Mouse (Mus musculus): ENCODE results near the gene Rce1.
"Not testable (repeated sequence)": the region's sequence is repeated elsewhere in the genome, so short reads cannot be mapped to it uniquely, and the experiment has no call there.

Gene Rce1

DNA sequence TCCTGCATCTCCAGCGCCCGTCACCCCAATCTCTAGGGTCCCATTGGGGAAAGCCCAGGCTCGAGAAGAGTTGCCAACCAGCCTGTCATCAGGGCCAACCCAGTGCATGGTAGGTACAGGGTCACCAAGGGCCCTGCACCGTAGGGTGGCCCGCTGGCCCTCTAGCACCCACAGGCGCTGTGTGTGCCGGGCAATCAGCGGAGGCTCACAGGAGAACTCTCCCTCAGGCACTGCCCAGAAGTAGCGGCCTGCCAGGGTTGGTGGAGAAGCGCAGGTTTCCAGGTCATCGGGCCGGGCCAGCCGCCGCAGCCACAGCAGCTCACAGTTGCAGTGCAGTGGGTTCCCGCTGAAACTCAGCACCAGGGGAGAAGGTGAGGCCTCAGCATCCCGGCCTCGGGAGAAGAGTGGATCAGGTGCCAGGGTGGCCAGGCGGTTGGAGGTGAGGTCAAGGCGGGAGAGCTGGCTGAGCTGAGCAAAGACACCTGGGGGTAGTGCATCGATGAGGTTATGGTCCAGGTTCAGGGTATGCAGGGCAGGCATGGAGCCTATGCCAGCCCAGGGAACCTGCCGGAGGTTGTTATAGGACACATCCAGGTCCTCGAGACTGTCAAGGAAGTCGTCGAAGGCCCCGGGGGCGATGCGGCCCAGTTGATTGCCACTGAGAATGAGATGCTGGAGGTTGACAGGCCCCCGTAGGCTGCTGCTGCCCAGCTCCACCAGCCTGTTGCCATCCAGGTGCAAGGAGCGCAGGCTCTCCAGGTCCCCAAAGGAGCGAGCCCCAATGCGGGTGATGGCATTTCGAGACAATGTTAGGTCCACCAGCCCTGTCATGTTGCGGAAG is 11.8 kb downstream of the Rce1 start:
- no peak for DNase-seq (ENCODE audit: low spot score in 2 of 2)

DNA sequence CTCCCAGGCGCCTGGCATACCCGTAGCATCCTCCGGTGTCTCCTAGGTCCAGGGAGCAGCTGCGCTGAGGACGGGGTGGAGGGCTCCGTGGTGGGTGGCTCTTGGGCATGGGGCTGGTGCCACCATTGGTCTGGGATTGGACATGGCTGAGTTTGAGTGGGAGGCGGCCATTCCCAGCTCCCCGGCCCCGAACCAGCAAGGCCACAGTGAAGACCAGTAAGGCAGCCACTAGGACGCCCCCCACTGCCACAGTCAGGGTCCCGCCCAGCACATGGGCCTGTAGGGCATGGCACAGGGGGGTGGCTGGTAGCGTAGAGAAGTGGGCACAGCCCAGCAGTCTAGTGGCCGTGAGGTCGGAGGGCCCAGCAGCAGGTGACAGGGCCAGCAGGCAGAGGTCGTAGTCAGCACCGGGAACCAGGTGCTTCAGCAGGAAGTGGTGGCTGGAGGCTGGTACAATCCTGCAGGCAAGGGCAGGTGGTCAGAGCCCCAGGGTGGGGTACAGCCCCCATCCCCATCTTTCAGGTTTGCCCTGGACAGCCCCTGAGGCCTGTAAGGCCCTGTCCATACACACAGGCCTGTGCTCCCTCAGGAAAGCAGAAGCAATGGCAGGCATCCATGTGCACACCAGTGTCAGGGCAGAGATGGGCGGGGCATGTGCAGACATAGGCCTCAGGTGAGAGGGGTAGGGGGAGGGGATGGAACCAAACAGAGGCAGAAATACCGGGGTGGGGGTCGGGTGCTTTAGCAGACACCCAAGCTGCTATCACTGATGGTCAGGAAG is 13.1 kb downstream of the Rce1 start:
- DNase-seq (ENCODE audit: low spot score in 2 of 2): no peak

DNA sequence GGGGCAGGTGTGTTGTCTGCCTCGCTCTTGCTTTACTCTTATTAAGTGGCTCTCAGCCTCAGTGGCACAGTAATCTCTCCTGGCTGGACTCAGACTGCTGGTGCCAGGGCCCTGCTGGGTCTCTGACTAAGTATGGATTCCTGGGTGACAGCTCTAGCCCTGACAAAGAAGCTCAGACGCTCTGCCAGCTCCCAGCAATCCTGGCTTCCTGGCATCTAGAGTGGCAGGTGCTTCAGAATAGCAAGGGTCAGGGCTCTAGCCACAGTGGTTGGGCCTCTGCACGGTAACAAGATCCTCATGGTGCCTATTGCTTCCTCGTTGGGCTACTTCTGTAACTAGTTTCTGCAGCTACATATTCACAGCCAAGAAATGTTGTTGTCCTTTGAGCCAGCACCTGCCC is 15.3 kb downstream of the Rce1 start:
- DNase-seq (ENCODE audit: low spot score in 2 of 2): no peak

DNA sequence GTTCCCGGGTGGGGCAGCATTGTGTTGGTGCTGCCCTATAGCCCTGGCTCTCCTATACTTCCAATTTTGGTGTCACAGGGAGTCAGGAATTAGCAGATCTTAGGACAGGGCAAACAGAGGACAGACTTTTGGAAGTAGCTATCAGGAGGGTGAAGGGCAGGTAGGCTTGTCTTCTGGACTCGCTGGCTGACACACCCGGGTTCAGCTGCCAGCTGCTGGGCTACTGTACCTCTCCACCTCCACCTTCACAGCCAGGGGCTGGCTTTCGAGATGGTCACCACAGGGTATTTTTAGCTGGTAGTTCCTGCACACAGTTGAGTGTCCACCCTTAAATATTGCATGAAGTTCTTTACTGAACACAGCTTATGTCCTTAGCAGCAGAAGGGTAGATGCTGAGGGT is 16.9 kb downstream of the Rce1 start:
- no peak for DNase-seq (ENCODE audit: low spot score in 2 of 2)

DNA sequence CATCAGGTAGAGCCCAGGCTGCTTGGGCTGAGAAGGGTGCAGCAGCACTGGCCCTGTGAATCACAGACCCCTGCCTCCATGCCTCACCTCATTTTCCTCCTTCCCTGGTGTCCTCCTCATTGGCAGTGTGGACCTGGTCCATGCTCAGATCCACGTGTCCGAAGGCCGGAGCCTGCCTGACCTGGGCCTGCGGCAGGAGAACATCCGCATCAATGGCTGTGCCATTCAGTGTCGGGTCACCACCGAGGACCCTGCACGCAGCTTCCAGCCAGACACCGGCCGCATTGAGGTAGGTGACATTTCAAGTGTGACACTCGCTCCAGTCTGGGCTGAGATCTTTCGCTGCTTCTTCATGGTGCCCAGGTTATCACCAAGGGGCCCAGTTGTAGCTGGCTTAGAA is 18.0 kb downstream of the Rce1 start:
- DNase-seq (ENCODE audit: low spot score in 2 of 2): no peak

DNA sequence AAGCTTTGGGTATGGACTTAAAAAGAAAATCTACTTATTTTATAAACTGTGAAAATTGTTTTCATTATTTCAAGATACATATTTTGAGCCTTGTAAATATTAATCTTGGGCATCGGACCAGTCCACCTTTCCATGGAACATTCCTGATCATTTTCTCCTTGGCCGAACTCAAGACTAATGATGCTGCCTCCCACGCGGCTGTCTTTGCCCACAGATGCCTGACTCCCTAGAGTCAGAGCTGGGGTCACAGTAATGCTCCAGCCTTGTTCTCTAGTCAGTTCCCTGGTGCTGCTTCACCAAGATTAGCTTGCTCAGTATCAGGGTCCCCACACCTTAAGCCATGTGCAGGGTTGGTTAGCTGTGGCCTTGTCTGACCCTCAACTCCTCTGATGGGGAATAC is 19.8 kb downstream of the Rce1 start:
- DNase-seq (ENCODE audit: low spot score in 2 of 2): no peak

GRCm38 (mm10) chr19:4603801-4604723 is 21.4 kb downstream of the Rce1 start:
- DNase-seq (ENCODE audit: low spot score in 2 of 2): no peak

- no peak for DNase-seq (ENCODE audit: low spot score in 2 of 2)
These were observed 23.0 kb downstream of the Rce1 start for GRCm38 (mm10) chr19:4602459-4602858.

- DNase-seq (ENCODE audit: low spot score in 2 of 2): no peak
These were observed 29.4 kb downstream of the Rce1 start for GRCm38 (mm10) chr19:4596071-4596470.

DNA sequence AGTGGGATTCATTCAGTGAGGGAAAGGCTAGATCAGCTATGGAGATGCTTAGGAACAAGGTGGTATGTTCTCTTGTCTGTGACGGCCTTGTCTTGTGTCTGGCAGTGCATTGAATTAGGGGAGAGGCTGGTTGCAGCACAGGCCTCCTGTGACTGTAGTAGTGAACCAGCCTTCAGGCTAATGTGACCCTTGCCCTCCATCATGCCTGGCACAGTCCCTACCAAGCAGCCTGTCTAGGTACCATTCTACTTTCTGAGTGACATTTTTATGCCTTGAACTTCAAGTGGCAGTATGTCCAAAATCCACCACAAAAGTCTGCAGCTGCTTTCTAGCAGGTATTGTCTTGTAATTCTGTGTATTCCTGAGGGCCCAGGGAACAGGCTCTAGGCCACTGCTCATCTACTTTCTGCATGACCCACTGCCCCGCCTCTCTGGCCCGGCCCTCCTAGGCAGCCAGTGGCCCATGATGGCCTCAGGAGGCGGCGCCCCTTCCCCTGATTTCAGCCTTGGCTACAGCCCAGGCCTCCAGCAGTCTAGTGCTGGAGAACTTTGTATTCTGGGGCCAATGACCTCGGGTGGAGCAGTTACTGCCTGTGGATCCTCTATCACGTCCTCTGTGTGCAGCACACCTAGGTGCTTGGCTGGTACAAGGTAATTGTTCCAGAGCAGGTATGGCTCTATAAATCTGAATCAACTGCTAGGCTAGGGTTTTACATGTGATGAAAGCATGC is 31.5 kb downstream of the Rce1 start:
- DNase-seq (ENCODE audit: low spot score in 2 of 2): no peak

GRCm38 (mm10) chr19:4590025-4590424 is 35.4 kb downstream of the Rce1 start:
- DNase-seq (ENCODE audit: low spot score in 2 of 2): no peak

DNA sequence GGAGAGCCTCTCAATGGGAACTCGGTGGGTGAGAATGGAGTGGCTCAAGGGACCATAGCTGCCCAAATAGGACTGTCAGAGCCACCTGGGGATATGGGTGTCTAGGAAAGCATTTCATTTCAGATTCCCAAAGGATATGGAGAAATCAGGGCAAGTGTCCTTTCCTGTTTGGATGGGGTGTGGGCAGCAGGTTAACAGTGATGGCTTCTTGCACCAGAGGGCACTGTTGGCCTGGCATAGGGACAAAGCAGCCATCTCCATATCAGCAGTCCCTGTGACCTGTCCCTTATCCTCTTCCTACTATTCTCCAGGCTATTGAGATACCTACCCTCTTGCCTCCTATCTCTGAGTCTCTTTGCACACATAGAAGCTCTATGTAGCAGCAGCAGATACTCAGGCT is 36.4 kb downstream of the Rce1 start:
- no peak for DNase-seq (ENCODE audit: low spot score in 2 of 2)

GRCm38 (mm10) chr19:4588430-4588829 is 37.0 kb downstream of the Rce1 start:
- no peak for DNase-seq (ENCODE audit: low spot score in 2 of 2)

DNA sequence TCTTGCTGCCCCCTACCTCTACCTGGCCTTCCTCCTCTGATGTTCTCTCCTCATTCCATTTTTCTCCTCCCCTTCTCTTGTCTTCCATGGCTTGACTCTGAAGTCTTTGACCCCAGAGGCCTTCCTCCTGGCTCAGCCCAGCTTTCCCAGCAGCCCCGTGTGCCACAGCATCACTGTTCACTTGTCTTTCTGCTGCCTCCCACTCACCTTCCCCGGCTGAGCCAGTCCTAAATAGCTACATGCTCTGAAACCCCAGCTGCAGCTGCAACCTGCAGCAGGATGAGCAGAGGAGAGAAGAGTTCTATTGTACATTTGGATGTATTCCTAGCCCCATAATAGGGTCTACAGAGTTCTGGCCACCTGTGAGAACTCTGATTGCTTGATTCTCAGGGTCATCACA is 38.0 kb downstream of the Rce1 start:
- peak; percentile 20 to 69 for DNase-seq (ENCODE audit: low spot score in 2 of 2)

- not testable (repeated sequence) for DNase-seq (ENCODE audit: low spot score in 2 of 2)
These were observed 38.7 kb downstream of the Rce1 start for GRCm38 (mm10) chr19:4586783-4587182.

DNA sequence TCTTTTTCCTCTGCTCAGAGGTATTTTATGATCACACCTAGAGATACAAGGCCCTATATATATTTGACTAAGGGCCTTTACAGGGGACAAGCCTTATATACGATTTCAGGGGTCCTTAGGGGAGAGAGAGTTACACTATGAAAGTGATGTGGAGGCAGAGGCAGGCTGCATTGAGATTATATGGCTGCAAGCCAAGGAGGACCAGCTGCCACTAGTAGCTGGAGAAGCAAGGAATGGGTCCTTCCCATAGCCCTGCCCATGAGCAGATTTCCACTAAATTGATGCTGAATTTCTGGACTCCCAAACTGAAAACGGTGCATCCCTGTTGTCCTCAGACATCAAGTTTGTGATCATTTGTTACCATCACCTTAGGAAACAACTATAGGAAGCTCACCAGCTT is 41.6 kb downstream of the Rce1 start:
- no peak for DNase-seq (ENCODE audit: low spot score in 2 of 2)

DNA sequence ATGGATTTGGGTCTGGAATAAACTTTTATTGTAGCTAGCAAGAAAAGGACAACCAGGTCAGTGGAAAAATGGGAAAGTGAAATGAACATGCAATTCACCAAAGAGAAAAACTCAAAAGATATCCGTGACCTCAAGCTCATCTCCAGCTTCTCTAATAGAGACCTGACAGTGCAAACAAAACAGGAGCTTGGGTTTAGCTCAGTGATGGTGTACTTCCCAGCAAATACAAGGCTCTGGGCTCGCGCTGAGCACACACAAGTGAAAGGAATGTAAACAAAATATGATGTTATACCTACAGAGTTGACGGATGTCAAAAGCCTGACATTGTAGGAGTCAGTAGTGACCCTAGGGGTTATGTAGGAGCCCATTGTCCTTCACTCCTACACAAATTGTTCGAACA is 46.1 kb downstream of the Rce1 start:
- no peak for DNase-seq (ENCODE audit: low spot score in 2 of 2)

DNA sequence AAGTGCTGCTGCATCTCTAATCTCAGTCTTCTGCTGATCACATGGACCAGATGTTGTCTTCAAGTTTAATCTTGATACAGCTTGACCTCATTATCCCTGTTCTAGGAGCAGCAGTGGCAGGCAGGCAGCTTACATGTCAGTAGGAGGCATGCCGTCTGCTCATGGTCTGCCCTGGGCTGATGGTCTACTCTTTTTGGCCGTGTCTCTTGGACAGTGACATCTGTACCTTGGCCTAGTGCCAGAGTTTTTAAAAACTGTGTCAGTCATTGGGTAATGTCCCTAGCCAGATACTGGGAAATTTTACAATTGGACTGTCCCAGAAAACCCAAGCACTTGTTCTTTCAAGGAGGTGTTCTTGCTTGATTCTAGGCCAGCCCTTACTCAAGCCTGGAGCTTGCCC is 46.6 kb downstream of the Rce1 start:
- no peak for DNase-seq (ENCODE audit: low spot score in 2 of 2)

DNA sequence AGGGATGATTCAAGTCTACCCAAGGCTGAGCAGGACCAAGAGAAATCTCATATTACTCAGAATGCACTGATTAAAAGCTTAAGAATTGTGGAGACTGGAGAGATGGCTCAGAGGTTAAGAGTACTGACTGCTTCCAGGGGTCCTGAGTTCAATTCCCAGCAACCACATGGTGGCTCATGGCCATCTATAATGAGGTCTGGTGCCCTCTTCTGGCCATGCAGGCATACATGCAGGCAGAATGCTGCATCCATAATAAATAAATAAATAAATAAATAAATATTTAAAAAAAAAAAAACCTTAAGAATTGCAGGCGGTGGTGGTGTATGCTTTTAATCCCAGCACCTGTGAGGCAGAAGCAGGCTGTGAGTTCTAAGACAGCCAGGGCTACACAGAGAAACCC is 52.2 kb downstream of the Rce1 start:
- no peak for DNase-seq (ENCODE audit: low spot score in 2 of 2)
